Mouse (Mus musculus): ENCODE data around the gene Ralgps2.

DNA sequence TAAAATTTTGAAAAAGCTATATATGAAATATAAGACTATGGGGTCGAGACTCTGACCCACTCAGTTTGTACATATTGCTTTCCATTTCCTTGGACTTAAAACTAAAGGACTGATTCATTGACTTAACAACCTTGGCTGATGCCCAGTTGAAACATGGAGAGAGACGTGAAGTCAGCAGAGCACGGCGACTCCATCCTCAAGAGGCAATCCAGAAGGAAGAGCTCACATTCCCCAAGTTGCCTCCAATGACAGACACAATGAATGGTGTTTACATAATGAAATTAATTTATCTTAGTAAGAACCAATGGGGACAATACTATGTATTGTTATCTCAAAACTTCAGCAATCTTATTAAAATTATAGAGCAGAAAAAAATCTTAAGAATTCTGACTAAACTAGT, 84.9 kb downstream of the Ralgps2 start:
- TF ChIP-seq POLR2A (IDR thresholded peaks at IDR 0.05; ENCODE audit: low read depth, low read length): no peak
- TF ChIP-seq CTCF (conservative IDR thresholded peaks at IDR 0.05; ENCODE audit: insufficient read depth, insufficient read length, low read depth, low read length): no peak
